Mouse (Mus musculus): ENCODE measurements around the gene Noxa1.

- no peak for TF ChIP-seq POLR2A (IDR thresholded peaks at IDR 0.05; ENCODE audit: low read depth, low read length)
- TF ChIP-seq CTCF (IDR thresholded peaks at IDR 0.05; ENCODE audit: extremely low read depth, insufficient read length, insufficient replicate concordance, low read depth, low read length): no peak
Measured at GRCm38 (mm10) chr2:25125146-25125545, 30.2 kb upstream of the Noxa1 start.
